Mouse (Mus musculus) liver, adult 2 months (tissue): ENCODE measurements at regions not wholly inside any gene's neighbourhood (a gene's known extent, or its start where the extent isn't known, plus 50 kb on each side); places are given as distances from the start of the nearest gene placed in this dataset.

Experiments used
- DNase-seq: peaks from one replicate; pipeline ENCODE4 v3.0.0-alpha.2; 2011; ENCODE audit warnings: low read depth, low spot score; ENCODE audit errors: extremely low read depth
- H3K27ac ChIP-seq: fragments of 200-500 bp; replicated peaks from 2 replicates; pipeline ENCODE4 v1.5.1; 2012; ENCODE audit warnings: low read depth, mild to moderate bottlenecking, control low read depth, inconsistent platforms, low read length; ENCODE audit not compliant: insufficient read depth
- H3K27me3 ChIP-seq: fragments of 200-500 bp; 2 replicates; pipeline ENCODE4 v1.6.1; 2012; ENCODE audit warnings: mild to moderate bottlenecking, moderate library complexity, low read length, inconsistent platforms; ENCODE audit not compliant: control insufficient read depth, insufficient read depth
- H3K36me3 ChIP-seq: fragments of 200-500 bp; 2 replicates; pipeline ENCODE4 v1.6.1; 2012; ENCODE audit warnings: low read length, inconsistent platforms; ENCODE audit not compliant: control insufficient read depth, insufficient read depth
- H3K4me1 ChIP-seq: fragments of 200-500 bp; 2 replicates; pipeline ENCODE4 v1.6.1; 2011; ENCODE audit warnings: low read length; ENCODE audit not compliant: control insufficient read depth, insufficient read depth
- H3K4me3 ChIP-seq: fragments of 200-500 bp; 2 replicates; pipeline ENCODE4 v1.5.1; 2011; ENCODE audit warnings: low read depth, mild to moderate bottlenecking, control low read depth, low read length, moderate library complexity; ENCODE audit not compliant: insufficient read depth
- H3K79me2 ChIP-seq: fragments of 200-500 bp; 2 replicates; pipeline ENCODE4 v1.6.1; 2012; ENCODE audit warnings: inconsistent platforms, mild to moderate bottlenecking, low read length, moderate library complexity; ENCODE audit not compliant: control insufficient read depth, insufficient read depth
- H3K9ac ChIP-seq: fragments of 200-500 bp; 2 replicates; pipeline ENCODE4 v1.6.1; 2012; ENCODE audit warnings: low read depth, mild to moderate bottlenecking, control low read depth, inconsistent platforms, low read length
- CTCF ChIP-seq: fragments of 200-500 bp; IDR thresholded peaks from 2 replicates; pipeline ENCODE4 v1.5.1; 2011; ENCODE audit warnings: low read depth, low read length, control low read depth
- POLR2A ChIP-seq: fragments of 200-500 bp; IDR thresholded peaks from 2 replicates; pipeline ENCODE4 v1.6.1; 2011; ENCODE audit warnings: low read length, control low read depth; ENCODE audit not compliant: insufficient read depth; ENCODE audit errors: extremely low read depth
- WGBS: fragments of 180-500 bp; shearing (Covaris S2); methylation state at CpG from one replicate; pipeline ENCODE4 v1.1.7; 2018; 5-methylcytosine and 5-hydroxymethylcytosine counted together

- TF ChIP-seq CTCF: no peak
- TF ChIP-seq POLR2A: no peak
- DNase-seq: no peak
- WGBS: 90% methylated on average over 8 of the region's 8 CpGs
These were observed 487.6 kb downstream of the Efna5 start for GRCm38 (mm10) chr17:62393355-62394006.

GRCm38 (mm10) chr17:62384053-62384452 lies 497.1 kb downstream of the Efna5 start:
- TF ChIP-seq POLR2A: no peak
- TF ChIP-seq CTCF: no peak
- DNase-seq: no peak
- Histone ChIP-seq H3K9ac (no peak overlapping the region), H3K27ac (no peak overlapping the region), H3K36me3 (no peaks in the 10 kb centered on the region), H3K4me1 (no peaks in the 10 kb centered on the region), H3K27me3 (no peaks in the 10 kb centered on the region), H3K79me2 (no peaks in the 10 kb centered on the region), H3K4me3 (no peak overlapping the region)
- WGBS: 75% methylated on average over 16 of the region's 16 CpGs

More at GRCm38 (mm10) chr17:62393355-62394006, 487.6 kb downstream of the Efna5 start:
- H3K4me1 ChIP-seq: no peaks in the 10 kb centered on the region
- no peak overlapping the region for H3K9ac ChIP-seq
- H3K79me2 ChIP-seq: no peaks in the 10 kb centered on the region
- H3K4me3 ChIP-seq: no peak overlapping the region
- H3K27ac ChIP-seq: no peak overlapping the region
- no peaks in the 10 kb centered on the region for H3K27me3 ChIP-seq
- no peaks in the 10 kb centered on the region for H3K36me3 ChIP-seq

- no peak overlapping the region for H3K27ac ChIP-seq
- no peak for TF ChIP-seq POLR2A
- TF ChIP-seq CTCF: no peak
- H3K36me3 ChIP-seq: no peaks in the 10 kb centered on the region
- no peak for DNase-seq
- H3K27me3 ChIP-seq: no peaks in the 10 kb centered on the region
- no peaks in the 10 kb centered on the region for H3K4me1 ChIP-seq
- no peak overlapping the region for H3K4me3 ChIP-seq
- 81% methylated on average over 8 of the region's 8 CpGs for WGBS
- H3K9ac ChIP-seq: no peak overlapping the region
- no peaks in the 10 kb centered on the region for H3K79me2 ChIP-seq
These were observed 502.2 kb downstream of the Efna5 start for GRCm38 (mm10) chr17:62378868-62379417.

GRCm38 (mm10) chr17:62369100-62369499 lies 512.0 kb downstream of the Efna5 start:
- no peak overlapping the region for H3K27ac ChIP-seq
- DNase-seq: no peak
- WGBS: 78% methylated on average over 3 of the region's 3 CpGs
- no peaks in the 10 kb centered on the region for H3K4me1 ChIP-seq
- no peak overlapping the region for H3K4me3 ChIP-seq
- no peaks in the 10 kb centered on the region for H3K79me2 ChIP-seq
- H3K9ac ChIP-seq: no peak overlapping the region
- no peaks in the 10 kb centered on the region for H3K27me3 ChIP-seq
- H3K36me3 ChIP-seq: no peaks in the 10 kb centered on the region
- TF ChIP-seq POLR2A (no peak), CTCF (no peak)

- Histone ChIP-seq H3K79me2 (no peaks in the 10 kb centered on the region), H3K9ac (no peak overlapping the region), H3K36me3 (no peaks in the 10 kb centered on the region), H3K27ac (no peak overlapping the region), H3K4me3 (no peak overlapping the region), H3K4me1 (no peaks in the 10 kb centered on the region), H3K27me3 (no peaks in the 10 kb centered on the region)
- DNase-seq: no peak
- TF ChIP-seq POLR2A: no peak
- TF ChIP-seq CTCF: no peak
- 56% methylated on average over 4 of the region's 4 CpGs for whole genome bisulfite sequencing
These were observed 513.2 kb downstream of the Efna5 start for GRCm38 (mm10) chr17:62367937-62368336.

- Histone ChIP-seq H3K4me3 (no peak overlapping the region), H3K9ac (no peak overlapping the region), H3K4me1 (no peaks in the 10 kb centered on the region), H3K36me3 (no peaks in the 10 kb centered on the region), H3K79me2 (no peaks in the 10 kb centered on the region), H3K27me3 (no peaks in the 10 kb centered on the region), H3K27ac (no peak overlapping the region)
- no peak for TF ChIP-seq CTCF
- DNase-seq: no peak
These were observed 522.8 kb downstream of the Efna5 start for GRCm38 (mm10) chr17:62358323-62358722.
